Mouse (Mus musculus): Measurements from ENCODE around the gene Dram2. TPM values are rescaled to one million over a fixed set of nuclear protein-coding genes. Genes with fewer than 3 reads are reported as not detected.
"Not testable (repeated sequence)": the region's sequence is repeated elsewhere in the genome, so short reads cannot be mapped to it uniquely, and the experiment has no call there.

Gene Dram2
- polyA plus RNA-seq, 1 experiment from 2014 or later: 41.7 TPM

DNA sequence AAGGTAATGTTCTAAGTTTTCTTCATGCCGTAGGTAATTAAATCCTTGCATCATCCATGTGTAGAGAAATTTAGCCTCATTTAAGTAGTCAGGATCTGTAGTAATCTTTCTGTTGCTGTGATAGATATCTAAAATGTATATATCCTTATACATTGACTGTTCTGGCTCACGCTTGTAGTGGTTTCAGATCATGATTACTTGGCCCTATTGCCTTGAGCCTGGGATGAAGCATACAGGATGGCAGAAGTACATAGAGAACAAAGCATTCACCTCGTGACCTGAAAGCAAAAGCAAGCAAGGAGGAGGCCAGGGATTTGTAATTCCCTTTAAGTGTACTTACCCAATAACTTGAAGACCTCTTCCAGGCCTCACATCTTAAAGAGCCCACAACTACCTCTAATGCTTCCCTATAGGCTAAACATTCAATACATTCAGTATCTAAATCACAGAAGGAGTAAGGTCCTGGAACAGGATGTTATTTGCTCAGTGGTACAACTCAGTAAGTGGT is 8.2 kb downstream of the Dram2 start:
- Histone ChIP-seq H3K27ac (no peak overlapping the region), H3K4me3 (no peak overlapping the region), H3K36me3 (peaks cover 45% of the 10 kb centered on the region), H3K9me3 (no peaks in the 10 kb centered on the region), H3K27me3 (ENCODE audit: insufficient read depth, poor library complexity, severe bottlenecking) (no peaks in the 10 kb centered on the region), H3K4me1 (replicated peaks) (no peaks in the 10 kb centered on the region)
- 90% methylated on average over 3 of the region's 3 CpGs for WGBS
- DNase-seq (ENCODE audit: low spot score): no peak

DNA sequence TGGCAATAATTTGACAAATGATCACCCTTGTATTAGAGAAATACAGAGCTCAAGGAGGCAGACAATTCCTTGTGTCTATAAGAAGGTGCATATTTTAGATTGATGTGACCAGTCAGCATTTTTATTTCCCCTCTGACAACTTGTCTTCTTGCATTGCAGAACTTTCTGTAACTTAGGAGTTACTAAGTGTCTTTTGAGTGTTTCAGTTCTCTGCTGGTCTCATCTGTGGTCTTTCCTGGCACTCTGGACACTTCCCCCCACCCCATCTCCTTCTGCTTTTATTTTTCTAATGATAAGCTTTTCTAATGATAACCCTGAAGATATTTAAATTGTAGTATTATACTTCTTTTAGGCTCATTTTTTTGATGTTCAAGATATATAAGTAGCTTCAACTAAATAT is 10.7 kb downstream of the Dram2 start:
- H3K36me3 ChIP-seq: peaks cover 41% of the 10 kb centered on the region
- H3K4me3 ChIP-seq: no peak overlapping the region
- no peak overlapping the region for H3K27ac ChIP-seq
- no peaks in the 10 kb centered on the region for H3K27me3 ChIP-seq (ENCODE audit: insufficient read depth, poor library complexity, severe bottlenecking)
- no peaks in the 10 kb centered on the region for H3K4me1 ChIP-seq (replicated peaks)
- H3K9me3 ChIP-seq: no peaks in the 10 kb centered on the region
- no peak for DNase-seq (ENCODE audit: low spot score)

- no peaks in the 10 kb centered on the region for H3K27me3 ChIP-seq (ENCODE audit: insufficient read depth, poor library complexity, severe bottlenecking)
- DNase-seq (ENCODE audit: low spot score): no peak
- 90% methylated on average over 3 of the region's 3 CpGs for WGBS
These were observed 18.3 kb downstream of the Dram2 start for GRCm38 (mm10) chr3:106565876-106566275.

DNA sequence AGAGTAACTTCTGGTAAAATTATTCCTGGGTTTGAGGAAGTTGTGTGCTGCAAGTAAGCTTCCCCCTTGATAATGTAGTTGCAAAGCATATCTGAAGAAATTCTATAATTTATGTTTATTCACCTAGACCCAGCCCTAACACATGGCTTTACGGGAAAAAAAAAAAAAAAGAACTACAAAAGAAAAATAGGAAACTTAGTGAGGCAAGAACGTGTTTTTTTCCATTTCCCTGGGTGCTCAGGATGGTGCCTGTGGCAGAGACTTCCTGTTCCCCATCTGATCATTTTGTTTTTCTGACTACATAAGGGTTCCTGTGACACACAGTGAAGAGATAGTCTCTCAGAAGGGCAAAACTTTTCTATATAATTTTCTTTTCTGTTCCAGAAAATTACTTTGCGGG is 25.6 kb downstream of the Dram2 start:
- no peak for DNase-seq (ENCODE audit: low spot score)
- Histone ChIP-seq H3K36me3 (peaks cover 11% of the 10 kb centered on the region), H3K4me3 (no peak overlapping the region), H3K27me3 (ENCODE audit: insufficient read depth, poor library complexity, severe bottlenecking) (no peaks in the 10 kb centered on the region), H3K27ac (no peak overlapping the region), H3K4me1 (replicated peaks) (no peaks in the 10 kb centered on the region), H3K9me3 (no peaks in the 10 kb centered on the region)
- WGBS: 86% methylated on average over 3 of the region's 3 CpGs

More at GRCm38 (mm10) chr3:106565876-106566275, 18.3 kb downstream of the Dram2 start:
- Histone ChIP-seq H3K4me1 (replicated peaks) (no peaks in the 10 kb centered on the region), H3K27ac (no peak overlapping the region), H3K36me3 (peaks cover 11% of the 10 kb centered on the region; the same call in 1 of the 2 replicates), H3K4me3 (no peak overlapping the region), H3K9me3 (no peaks in the 10 kb centered on the region)

DNA sequence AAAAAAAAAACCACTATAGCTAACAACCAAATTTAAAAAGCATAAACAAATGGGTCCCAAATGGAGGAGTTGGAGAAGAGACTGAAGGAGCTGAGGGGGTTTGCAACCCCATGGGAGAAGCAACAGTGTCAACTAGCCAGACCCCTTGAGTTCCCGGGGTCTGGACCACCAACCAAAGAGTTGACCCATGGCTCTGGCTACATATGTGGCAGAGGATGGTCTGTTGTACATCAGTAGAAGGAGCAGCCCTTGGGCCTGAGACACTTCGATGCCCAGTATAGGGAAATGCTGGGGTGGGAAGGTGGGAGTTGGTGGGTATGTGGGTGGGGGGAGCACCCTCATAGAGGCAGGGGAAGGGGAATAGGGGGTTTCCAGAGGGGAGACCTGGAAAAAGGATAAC is 31.7 kb downstream of the Dram2 start:
- H3K4me1 ChIP-seq (replicated peaks): no peaks in the 10 kb centered on the region
- no peak for DNase-seq (ENCODE audit: low spot score)
- H3K27ac ChIP-seq: no peak overlapping the region
- 89% methylated on average over 2 of the region's 2 CpGs for WGBS
- H3K9me3 ChIP-seq: no peaks in the 10 kb centered on the region
- H3K4me3 ChIP-seq: no peak overlapping the region
- peaks cover 7% of the 10 kb centered on the region for H3K36me3 ChIP-seq
- no peaks in the 10 kb centered on the region for H3K27me3 ChIP-seq (ENCODE audit: insufficient read depth, poor library complexity, severe bottlenecking)

DNA sequence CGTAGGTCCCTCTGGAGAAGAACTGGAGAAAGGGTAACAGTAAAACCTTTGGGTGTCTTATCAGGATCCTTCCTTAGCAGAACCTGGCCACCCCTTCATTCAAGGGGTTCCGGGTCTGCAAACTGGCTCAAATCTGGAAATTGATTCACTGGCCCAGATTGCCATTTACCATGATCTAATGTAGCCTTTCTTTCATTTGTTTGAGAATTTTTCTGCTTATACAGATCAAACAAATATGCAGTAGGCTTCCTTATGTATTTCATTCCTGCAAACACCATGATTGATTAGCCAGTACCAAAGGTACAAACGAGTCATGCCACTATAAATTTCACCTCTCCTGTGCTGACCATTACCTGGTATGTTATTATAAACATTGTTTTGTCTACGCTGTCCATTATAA is 46.0 kb downstream of the Dram2 start:
- WGBS: 86% methylated on average over 4 of the region's 4 CpGs
- not testable (repeated sequence) for H3K9me3 ChIP-seq; H3K27me3 ChIP-seq (ENCODE audit: insufficient read depth, poor library complexity, severe bottlenecking); H3K27ac ChIP-seq; DNase-seq (ENCODE audit: low spot score); H3K36me3 ChIP-seq; H3K4me1 ChIP-seq (replicated peaks); H3K4me3 ChIP-seq

GRCm38 (mm10) chr3:106618103-106618502 is 70.5 kb downstream of the Dram2 start:
- Histone ChIP-seq H3K27me3 (ENCODE audit: insufficient read depth, poor library complexity, severe bottlenecking) (no peaks in the 10 kb centered on the region), H3K9me3 (no peaks in the 10 kb centered on the region), H3K36me3 (no peaks in the 10 kb centered on the region), H3K4me3 (no peak overlapping the region), H3K27ac (no peak overlapping the region), H3K4me1 (replicated peaks) (no peaks in the 10 kb centered on the region)
- no peak for DNase-seq (ENCODE audit: low spot score)
- WGBS: 84% methylated on average over 1 of the region's 1 CpGs

Other genes with a start within 250 kb of the Dram2 start
- gene Chil6, start 141.6 kb upstream of the Dram2 start, polyA plus RNA-seq (2016; fragmentation: Nextera tagmentation; extraction: Ambion mirVana): not detected in 2 replicates
- gene Dennd2d, start 65.4 kb upstream of the Dram2 start, polyA plus RNA-seq (2016; fragmentation: Nextera tagmentation; extraction: Ambion mirVana): 1.3 TPM in 2 replicates
- gene Cept1, start within 50 bp of the Dram2 start, polyA plus RNA-seq (2016; fragmentation: Nextera tagmentation; extraction: Ambion mirVana): 33.1 and 37.0 TPM in 2 replicates
- 11.5 and 13.3 TPM in 2 replicates for gene Lrif1, start 137.2 kb downstream of the Dram2 start, polyA plus RNA-seq (2016; fragmentation: Nextera tagmentation; extraction: Ambion mirVana)
- 2.4 and 3.7 TPM in 2 replicates for gene Cd53, start 242.4 kb downstream of the Dram2 start, polyA plus RNA-seq (2016; fragmentation: Nextera tagmentation; extraction: Ambion mirVana)

Measured in hindbrain, embryonic 10.5 days (tissue).